Mouse (Mus musculus) heart, embryonic 14.5 days (tissue): Measurements from ENCODE around the gene Gm13279. TPM values are rescaled to one million over a fixed set of nuclear protein-coding genes. Genes with fewer than 3 reads are reported as not detected.
"Not testable (repeated sequence)": the region's sequence is repeated elsewhere in the genome, so short reads cannot be mapped to it uniquely, and the experiment has no call there.

ENCODE experiments used
- ATAC-seq: fragments of 200-750 bp; cut with Nextera tagmentation; 2 replicates; pipeline ENCODE4 v1.8.0; 2017; ENCODE audit warnings: low read depth, moderate TSS enrichment; ENCODE audit not compliant: insufficient number of reproducible peaks, insufficient read depth, low FRiP score
- H3K27ac ChIP-seq, 2 experiments: fragments of 200-500 bp in 1 of 2; fragments of 300-500 bp in 1 of 2; sonication (generic) in 1 of 2; replicated peaks in 1 of 2; 2 replicates each; pipeline ENCODE4 v1.5.1; 2012 to 2014; ENCODE audit warnings: low read depth in 2 of 2, low read length in 2 of 2, control low read depth in 1 of 2, mild to moderate bottlenecking in 1 of 2, mixed read lengths in 1 of 2; ENCODE audit not compliant: control insufficient read depth in 1 of 2, insufficient read depth in 1 of 2
- H3K27me3 ChIP-seq: fragments of 300-500 bp; sonication (generic); 2 replicates; pipeline ENCODE4 v1.6.1; 2014; ENCODE audit warnings: mild to moderate bottlenecking, low read length, control low read depth; ENCODE audit not compliant: control insufficient read depth, insufficient read depth
- H3K36me3 ChIP-seq: fragments of 300-500 bp; sonication (generic); 2 replicates; pipeline ENCODE4 v1.6.1; 2014; ENCODE audit warnings: mild to moderate bottlenecking, control low read depth, low read length, mixed read lengths; ENCODE audit not compliant: control insufficient read depth, insufficient read depth
- H3K4me1 ChIP-seq, 2 experiments: fragments of 200-500 bp in 1 of 2; fragments of 300-500 bp in 1 of 2; sonication (generic) in 1 of 2; 2 replicates each; pipeline ENCODE4 v1.6.1; 2012 to 2014; ENCODE audit warnings: low read length in 2 of 2, control low read depth in 1 of 2, mixed read lengths in 1 of 2; ENCODE audit not compliant: control insufficient read depth in 2 of 2, insufficient read depth in 2 of 2
- H3K4me2 ChIP-seq: fragments of 300-500 bp; sonication (generic); 2 replicates; pipeline ENCODE4 v1.6.1; 2014; ENCODE audit warnings: mild to moderate bottlenecking, low read length
- H3K4me3 ChIP-seq, 2 experiments: fragments of 200-500 bp in 1 of 2; fragments of 300-500 bp in 1 of 2; sonication (generic) in 1 of 2; 2 replicates each; pipeline ENCODE4 v1.5.1; 2012 to 2014; ENCODE audit warnings: low read length in 2 of 2, mild to moderate bottlenecking in 2 of 2, control low read depth in 1 of 2, low read depth in 1 of 2, moderate library complexity in 1 of 2; ENCODE audit not compliant: control insufficient read depth in 1 of 2, insufficient read depth in 1 of 2
- H3K9ac ChIP-seq: fragments of 300-500 bp; sonication (generic); 2 replicates; pipeline ENCODE4 v1.6.1; 2014; ENCODE audit warnings: mild to moderate bottlenecking, low read length
- H3K9me3 ChIP-seq: fragments of 300-500 bp; sonication (generic); 2 replicates; pipeline ENCODE4 v1.6.1; 2016; ENCODE audit warnings: low read length, control low read depth; ENCODE audit not compliant: control insufficient read depth
- WGBS: fragments of 180-500 bp; shearing (Covaris S2); extraction: QIAGEN DNeasy Blood & Tissue Kit; methylation state at CpG from one replicate; pipeline ENCODE4 v1.1.7; 2014; 5-methylcytosine and 5-hydroxymethylcytosine counted together
- polyA plus RNA-seq: library from polyadenylated mRNA; unstranded; fragments of >200 nt; fragmentation: Nextera tagmentation; extraction: Ambion mirVana; gene quantifications from 2 replicates; pipeline ENCODE4 v1.2.1, GENCODE M21; 2014

Gm13279 gene
- polyA plus RNA-seq, 1 experiment from 2014 or later, result not detected

DNA sequence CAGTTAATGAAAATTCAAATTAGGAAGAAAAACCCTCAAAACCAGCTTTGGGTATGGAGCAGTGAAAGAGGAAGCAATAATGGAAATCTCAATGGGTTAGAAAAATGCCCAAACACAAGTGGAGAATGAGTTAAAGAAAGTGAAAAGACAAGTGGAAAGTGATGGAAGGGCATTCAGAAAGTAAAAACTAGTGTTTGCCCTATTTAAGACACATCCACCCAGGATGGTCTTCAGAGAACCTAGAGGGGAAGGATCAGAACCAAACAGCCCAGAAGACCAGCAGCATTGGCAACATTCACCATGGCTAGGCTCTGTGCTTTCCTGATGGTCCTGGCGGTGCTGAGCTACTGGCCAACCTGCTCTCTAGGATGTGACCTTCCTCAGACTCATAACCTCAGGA lies 38.0 kb downstream of the Gm13279 start, which contains the start of gene Ifna5:
TSS of gene Ifna5 (plus strand) at position 301 of the 400 bp plus-strand sequence.
- H3K4me2 ChIP-seq, H3K9ac ChIP-seq, H3K9me3 ChIP-seq, ATAC-seq, H3K27me3 ChIP-seq, H3K4me1 ChIP-seq, H3K27ac ChIP-seq, H3K4me3 ChIP-seq, H3K36me3 ChIP-seq: not testable (repeated sequence)
- 85% methylated on average over 1 of the region's 1 CpGs for WGBS

GRCm38 (mm10) chr4:88838828-88839227 lies 41.6 kb downstream of the Gm13279 start:
- H3K27me3 ChIP-seq, result no peaks in the 10 kb centered on the region
- H3K27ac ChIP-seq, result no peak overlapping the region
- 42% methylated on average over 3 of the region's 3 CpGs for WGBS
- H3K4me1 ChIP-seq, result no peaks in the 10 kb centered on the region
- no peaks in the 10 kb centered on the region for H3K36me3 ChIP-seq
- ATAC-seq, result no peak
- no peak overlapping the region for H3K9ac ChIP-seq
- no peaks in the 10 kb centered on the region for H3K9me3 ChIP-seq
- H3K4me3 ChIP-seq, result no peak overlapping the region
- no peak overlapping the region for H3K4me2 ChIP-seq

- no peak for ATAC-seq
- WGBS, result 52% methylated on average over 3 of the region's 3 CpGs
- no peak overlapping the region for H3K27ac ChIP-seq
- H3K27me3 ChIP-seq, result no peaks in the 10 kb centered on the region
- H3K4me1 ChIP-seq, result no peaks in the 10 kb centered on the region
- no peaks in the 10 kb centered on the region for H3K9me3 ChIP-seq
- no peak overlapping the region for H3K4me2 ChIP-seq
- no peaks in the 10 kb centered on the region for H3K36me3 ChIP-seq
- H3K4me3 ChIP-seq, result no peak overlapping the region
- H3K9ac ChIP-seq, result no peak overlapping the region
Observed at GRCm38 (mm10) chr4:88840058-88840457, 42.9 kb downstream of the Gm13279 start.

DNA sequence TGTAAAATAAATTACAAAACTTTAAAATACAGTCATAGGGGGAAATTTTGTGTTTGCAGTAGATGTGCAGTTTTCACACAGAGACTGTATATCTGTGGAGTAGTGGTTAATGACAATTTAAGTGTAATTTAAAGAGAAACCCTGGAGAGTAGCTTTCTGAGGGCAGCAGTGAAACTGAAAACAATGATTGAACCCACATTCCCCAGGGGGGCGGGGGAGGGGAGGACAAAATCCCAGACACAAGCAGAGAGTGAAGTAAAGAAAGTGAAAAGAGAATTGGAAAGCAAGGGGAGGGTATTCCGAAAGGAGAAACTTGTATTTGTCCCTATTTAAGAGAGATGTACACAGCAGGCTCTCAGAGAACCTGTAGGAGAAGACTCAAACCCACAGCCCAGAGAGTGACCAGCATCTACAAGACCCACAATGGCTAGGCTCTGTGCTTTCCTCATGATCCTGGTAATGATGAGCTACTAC lies 44.3 kb downstream of the Gm13279 start, which contains the start of gene Ifna4:
TSS of gene Ifna4 (plus strand) at position 424 of the 474 bp plus-strand sequence.
- no peaks in the 10 kb centered on the region for H3K9me3 ChIP-seq
- H3K27me3 ChIP-seq, result no peaks in the 10 kb centered on the region
- no peak within 1 kb of the TSS for H3K9ac ChIP-seq
- no peaks in the 10 kb centered on the region for H3K4me1 ChIP-seq
- no peak within 1 kb of the TSS for H3K4me3 ChIP-seq
- 37% methylated on average over 2 of the region's 2 CpGs for WGBS
- no peak within 1 kb of the TSS for H3K4me2 ChIP-seq
- no peak within 1 kb of the TSS for H3K27ac ChIP-seq
- ATAC-seq, result no peak
- no peaks in the 10 kb centered on the region for H3K36me3 ChIP-seq

DNA sequence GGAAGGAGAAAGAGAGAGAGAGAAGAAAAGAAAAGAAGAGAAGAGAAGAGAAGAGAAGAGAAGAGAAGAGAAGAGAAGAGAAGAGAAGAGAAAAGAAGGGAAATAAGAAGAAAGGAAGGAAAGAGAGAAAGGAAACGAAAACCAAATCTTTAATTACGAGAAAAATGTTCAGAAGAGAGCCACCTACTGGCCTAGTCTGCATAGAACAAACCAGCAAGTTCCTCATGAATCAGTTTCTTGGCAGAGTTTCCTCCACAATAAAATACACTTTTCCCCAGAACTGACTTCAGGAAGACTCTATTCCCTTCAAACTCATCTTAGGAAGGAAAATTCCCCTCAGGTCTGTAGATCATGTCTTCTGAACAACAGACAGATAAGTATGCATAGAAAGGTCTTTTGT lies 48.1 kb downstream of the Gm13279 start:
- no peak overlapping the region for H3K27ac ChIP-seq
- no peak overlapping the region for H3K4me3 ChIP-seq
- H3K9me3 ChIP-seq, result no peaks in the 10 kb centered on the region
- no peaks in the 10 kb centered on the region for H3K36me3 ChIP-seq
- H3K4me1 ChIP-seq, result no peaks in the 10 kb centered on the region
- no peaks in the 10 kb centered on the region for H3K27me3 ChIP-seq
- WGBS, result 27% methylated on average over 2 of the region's 2 CpGs
- ATAC-seq, result no peak
- H3K4me2 ChIP-seq, result no peak overlapping the region
- no peak overlapping the region for H3K9ac ChIP-seq

Other genes with a start within 250 kb of the Gm13279 start
- gene Ifna15, start 239.2 kb upstream of the Gm13279 start, polyA plus RNA-seq, result not detected in 2 replicates
- not detected in 2 replicates for gene Ifna14, start 225.6 kb upstream of the Gm13279 start, polyA plus RNA-seq
- not detected in 2 replicates for gene Ifna9, start 205.0 kb upstream of the Gm13279 start, polyA plus RNA-seq
- not detected in 2 replicates for gene Ifna12, start 194.0 kb upstream of the Gm13279 start, polyA plus RNA-seq
- not detected in 2 replicates for gene C87499, start 163.0 kb upstream of the Gm13279 start, polyA plus RNA-seq
- not detected in 2 replicates for gene Ifna13, start 152.9 kb upstream of the Gm13279 start, polyA plus RNA-seq
- gene Ifna16, start 120.5 kb upstream of the Gm13279 start, polyA plus RNA-seq, result not detected in 2 replicates
- not detected in 2 replicates for gene Ifna2, start 113.5 kb upstream of the Gm13279 start, polyA plus RNA-seq
- gene Ifnab, start 106.0 kb upstream of the Gm13279 start, polyA plus RNA-seq, result not detected in 2 replicates
- 1.6 and 1.7 TPM in 2 replicates for gene Gm26566, start 75.6 kb upstream of the Gm13279 start, polyA plus RNA-seq
- 105 and 108 TPM in 2 replicates for gene Klhl9, start 74.9 kb upstream of the Gm13279 start, polyA plus RNA-seq
- gene Gm13271, start 42.5 kb upstream of the Gm13279 start, polyA plus RNA-seq, result not detected in 2 replicates
- gene Gm13283, start 37.3 kb upstream of the Gm13279 start, polyA plus RNA-seq, result 0.49 TPM in 1 of 2 replicates, not detected in the other
- not detected in 2 replicates for gene Gm13290, start 23.6 kb upstream of the Gm13279 start, polyA plus RNA-seq
- gene Gm13289, start 20.5 kb upstream of the Gm13279 start, polyA plus RNA-seq, result not detected in 2 replicates
- gene Gm13272, start 17.5 kb upstream of the Gm13279 start, polyA plus RNA-seq, result not detected in 2 replicates
- not detected in 2 replicates for gene Ifnz, start 15.3 kb upstream of the Gm13279 start, polyA plus RNA-seq
- not detected in 2 replicates for gene Gm13276, start 11.7 kb upstream of the Gm13279 start, polyA plus RNA-seq
- gene Gm13277, start 8.8 kb upstream of the Gm13279 start, polyA plus RNA-seq, result not detected in 2 replicates
- gene Gm13278, start 5.8 kb upstream of the Gm13279 start, polyA plus RNA-seq, result not detected in 2 replicates
- not detected in 2 replicates for gene Gm13275, start 2.9 kb upstream of the Gm13279 start, polyA plus RNA-seq
- 0.66 and 0.80 TPM in 2 replicates for gene Gm13285, start 2.3 kb downstream of the Gm13279 start, polyA plus RNA-seq
- not detected in 2 replicates for gene Gm13287, start 5.9 kb downstream of the Gm13279 start, polyA plus RNA-seq
- 0.07 TPM in 1 of 2 replicates, not detected in the other for gene Gm13288, start 8.1 kb downstream of the Gm13279 start, polyA plus RNA-seq
- gene Ifna7, start 18.8 kb downstream of the Gm13279 start, polyA plus RNA-seq, result not detected in 2 replicates
- not detected in 2 replicates for gene Ifna11, start 22.6 kb downstream of the Gm13279 start, polyA plus RNA-seq
- gene Ifna6, start 30.0 kb downstream of the Gm13279 start, polyA plus RNA-seq, result not detected in 2 replicates
- gene Ifna5, start 38.1 kb downstream of the Gm13279 start, polyA plus RNA-seq, result not detected in 2 replicates
- gene Ifna4, start 44.5 kb downstream of the Gm13279 start, polyA plus RNA-seq, result not detected in 2 replicates
- not detected in 2 replicates for gene Ifna1, start 52.7 kb downstream of the Gm13279 start, polyA plus RNA-seq
- gene Ifne, start 82.8 kb downstream of the Gm13279 start, polyA plus RNA-seq, result not detected in 2 replicates